Mouse (Mus musculus) liver, embryonic 16.5 days (tissue): ENCODE data around the gene Terf2ip. TPM values are rescaled to one million over a fixed set of nuclear protein-coding genes. Genes with fewer than 3 reads are reported as not detected.

Source experiments
- ATAC-seq: fragments of 200-750 bp; cut with Nextera tagmentation; 2 replicates; pipeline ENCODE4 v1.8.0; 2017; ENCODE audit warnings: low read depth, mild to moderate bottlenecking, moderate number of reproducible peaks, moderate library complexity
- H3K27ac ChIP-seq: fragments of 300-500 bp; sonication (generic); 2 replicates; pipeline ENCODE4 v1.5.1; 2014; ENCODE audit warnings: mild to moderate bottlenecking, low read length
- H3K27me3 ChIP-seq: fragments of 300-500 bp; sonication (generic); 2 replicates; pipeline ENCODE4 v1.6.1; 2014; ENCODE audit warnings: low read depth, low read length, mixed read lengths; ENCODE audit not compliant: control insufficient read depth, insufficient read depth
- H3K36me3 ChIP-seq: fragments of 300-500 bp; sonication (generic); 2 replicates; pipeline ENCODE4 v1.6.1; 2014; ENCODE audit warnings: mild to moderate bottlenecking; ENCODE audit not compliant: control insufficient read depth, insufficient read depth
- H3K4me1 ChIP-seq: fragments of 300-500 bp; sonication (generic); 2 replicates; pipeline ENCODE4 v1.6.1; 2014; ENCODE audit warnings: low read depth, low read length, mixed read lengths; ENCODE audit not compliant: control insufficient read depth
- H3K4me2 ChIP-seq: fragments of 300-500 bp; sonication (generic); 2 replicates; pipeline ENCODE4 v1.6.1; 2014; ENCODE audit warnings: low read depth, low read length, mixed read lengths
- H3K4me3 ChIP-seq: fragments of 300-500 bp; sonication (generic); 2 replicates; pipeline ENCODE4 v1.5.1; 2014; ENCODE audit warnings: low read depth, mild to moderate bottlenecking, low read length
- H3K9ac ChIP-seq: fragments of 300-500 bp; sonication (generic); 2 replicates; pipeline ENCODE4 v1.6.1; 2014; ENCODE audit warnings: low read depth, low read length
- H3K9me3 ChIP-seq: fragments of 300-500 bp; sonication (generic); replicated peaks from 2 replicates; pipeline ENCODE4 v1.6.1; 2016; ENCODE audit warnings: low read length; ENCODE audit not compliant: control insufficient read depth
- WGBS: fragments of 180-500 bp; shearing (Covaris S2); extraction: QIAGEN DNeasy Blood & Tissue Kit; methylation state at CpG from one replicate; pipeline ENCODE4 v1.1.7; 2014; ENCODE audit not compliant: insufficient replicate concordance; 5-methylcytosine and 5-hydroxymethylcytosine counted together
- polyA plus RNA-seq: library from polyadenylated mRNA; unstranded; fragments of >200 nt; fragmentation: Nextera tagmentation; extraction: Ambion mirVana; gene quantifications from 2 replicates; pipeline ENCODE4 v1.2.1, GENCODE M21; 2015

Gene Terf2ip
- polyA plus RNA-seq, 1 experiment from 2014 or later = 5.1 TPM

GRCm38 (mm10) chr8:111992013-111992702 lies 19.0 kb upstream of the Terf2ip start, which contains the start of gene Adat1:
Gene Adat1 (minus strand): TSS chr8:111992302.
- peaks cover 4% of the 10 kb centered on the region; the same call in 1 of the 2 replicates for H3K4me1 ChIP-seq
- peak; percentile 96 for ATAC-seq
- H3K27ac ChIP-seq = no peak within 1 kb of the TSS
- H3K4me3 ChIP-seq = peak within 1 kb of the TSS; percentile 76
- peak within 1 kb of the TSS; percentile 82 for H3K4me2 ChIP-seq
- peak within 1 kb of the TSS; percentile 72 for H3K9ac ChIP-seq
- 4% methylated on average over 33 of the region's 33 CpGs for WGBS
- H3K9me3 ChIP-seq = no peaks in the 10 kb centered on the region
- peaks cover 24% of the 10 kb centered on the region for H3K36me3 ChIP-seq
- H3K27me3 ChIP-seq = no peaks in the 10 kb centered on the region

GRCm38 (mm10) chr8:111992703-111993039 lies 18.5 kb upstream of the Terf2ip start:
- H3K36me3 ChIP-seq = peaks cover 29% of the 10 kb centered on the region
- peaks cover 4% of the 10 kb centered on the region; the same call in 1 of the 2 replicates for H3K4me1 ChIP-seq
- peak overlapping the region; percentile 76 for H3K4me3 ChIP-seq
- H3K9ac ChIP-seq = no peak overlapping the region
- WGBS = 65% methylated on average over 3 of the region's 3 CpGs
- no peaks in the 10 kb centered on the region for H3K27me3 ChIP-seq
- ATAC-seq = no peak
- H3K27ac ChIP-seq = no peak overlapping the region
- H3K4me2 ChIP-seq = peak overlapping the region; percentile 82
- H3K9me3 ChIP-seq = no peaks in the 10 kb centered on the region

- H3K27me3 ChIP-seq = no peaks in the 10 kb centered on the region
- H3K9me3 ChIP-seq = no peaks in the 10 kb centered on the region
- H3K9ac ChIP-seq = no peak overlapping the region
- no peak overlapping the region for H3K27ac ChIP-seq
- no peak for ATAC-seq
- no peak overlapping the region for H3K4me3 ChIP-seq
- H3K36me3 ChIP-seq = peaks cover 45% of the 10 kb centered on the region
- no peak overlapping the region for H3K4me2 ChIP-seq
- H3K4me1 ChIP-seq = peaks cover 4% of the 10 kb centered on the region
Measured at GRCm38 (mm10) chr8:112004754-112005153, 6.4 kb upstream of the Terf2ip start.

GRCm38 (mm10) chr8:112005601-112006000 lies 5.6 kb upstream of the Terf2ip start:
- Histone ChIP-seq H3K36me3 (peaks cover 37% of the 10 kb centered on the region), H3K4me3 (no peak overlapping the region), H3K4me1 (peaks cover 13% of the 10 kb centered on the region), H3K9me3 (no peaks in the 10 kb centered on the region), H3K27ac (no peak overlapping the region), H3K4me2 (no peak overlapping the region), H3K27me3 (no peaks in the 10 kb centered on the region), H3K9ac (no peak overlapping the region)
- WGBS = 81% methylated on average over 6 of the region's 6 CpGs
- no peak for ATAC-seq

GRCm38 (mm10) chr8:112007669-112008068 lies 3.5 kb upstream of the Terf2ip start:
- H3K36me3 ChIP-seq = peaks cover 16% of the 10 kb centered on the region
- H3K4me2 ChIP-seq = no peak overlapping the region

GRCm38 (mm10) chr8:112009558-112009957 lies 1.6 kb upstream of the Terf2ip start:
- no peaks in the 10 kb centered on the region for H3K9me3 ChIP-seq
- no peak overlapping the region for H3K27ac ChIP-seq
- H3K9ac ChIP-seq = no peak overlapping the region
- H3K4me1 ChIP-seq = peaks cover 24% of the 10 kb centered on the region
- ATAC-seq = no peak
- H3K4me3 ChIP-seq = no peak overlapping the region
- peak overlapping the region; percentile 98; the same call in 1 of the 2 replicates for H3K4me2 ChIP-seq
- peaks cover 4% of the 10 kb centered on the region for H3K36me3 ChIP-seq
- no peaks in the 10 kb centered on the region for H3K27me3 ChIP-seq
- 73% methylated on average over 7 of the region's 7 CpGs for WGBS

More at GRCm38 (mm10) chr8:112007669-112008068, 3.5 kb upstream of the Terf2ip start:
- WGBS = 31% methylated on average over 2 of the region's 2 CpGs
- H3K9me3 ChIP-seq = no peaks in the 10 kb centered on the region
- no peaks in the 10 kb centered on the region for H3K27me3 ChIP-seq
- H3K4me1 ChIP-seq = peaks cover 18% of the 10 kb centered on the region
- no peak for ATAC-seq
- no peak overlapping the region for H3K27ac ChIP-seq
- H3K4me3 ChIP-seq = no peak overlapping the region
- H3K9ac ChIP-seq = no peak overlapping the region

GRCm38 (mm10) chr8:112011816-112012242 lies 631 bp downstream of the Terf2ip start:
- H3K36me3 ChIP-seq = peaks cover 2% of the 10 kb centered on the region

GRCm38 (mm10) chr8:112014936-112015335 lies 3.7 kb downstream of the Terf2ip start, which contains the start of gene Gm6793:
Gene Gm6793 (minus strand): TSS chr8:112015036.
- WGBS = 81% methylated on average over 11 of the region's 11 CpGs
- Histone ChIP-seq H3K27me3 (no peaks in the 10 kb centered on the region), H3K4me3 (no peak within 1 kb of the TSS), H3K4me1 (peaks cover 18% of the 10 kb centered on the region), H3K4me2 (no peak within 1 kb of the TSS), H3K36me3 (peaks cover 11% of the 10 kb centered on the region), H3K27ac (no peak within 1 kb of the TSS), H3K9ac (no peak within 1 kb of the TSS), H3K9me3 (no peaks in the 10 kb centered on the region)
- no peak for ATAC-seq

More at GRCm38 (mm10) chr8:112011816-112012242, 631 bp downstream of the Terf2ip start:
- Histone ChIP-seq H3K9me3 (no peaks in the 10 kb centered on the region), H3K4me3 (peak overlapping the region; percentile 97), H3K9ac (peak overlapping the region; percentile 90), H3K27me3 (no peaks in the 10 kb centered on the region), H3K4me1 (peaks cover 24% of the 10 kb centered on the region), H3K27ac (peak overlapping the region; percentile 88), H3K4me2 (peak overlapping the region; percentile 98)
- WGBS = under 1% methylated on average over 40 of the region's 40 CpGs
- ATAC-seq = peak; percentile 50

GRCm38 (mm10) chr8:112029455-112029854 lies 18.3 kb downstream of the Terf2ip start:
- no peak overlapping the region for H3K4me3 ChIP-seq
- no peak overlapping the region for H3K4me2 ChIP-seq
- no peaks in the 10 kb centered on the region for H3K9me3 ChIP-seq
- no peaks in the 10 kb centered on the region for H3K36me3 ChIP-seq
- ATAC-seq = no peak
- WGBS = 58% methylated on average over 7 of the region's 7 CpGs
- H3K27ac ChIP-seq = no peak overlapping the region
- no peaks in the 10 kb centered on the region for H3K27me3 ChIP-seq
- no peak overlapping the region for H3K9ac ChIP-seq
- H3K4me1 ChIP-seq = no peaks in the 10 kb centered on the region
